Mouse (Mus musculus): Measurements from ENCODE around the gene Ccdc57. TPM values are rescaled to one million over a fixed set of nuclear protein-coding genes. Genes with fewer than 3 reads are reported as not detected.
"Not testable (repeated sequence)": the region's sequence is repeated elsewhere in the genome, so short reads cannot be mapped to it uniquely, and the experiment has no call there.

Ccdc57 gene
- polyA plus RNA-seq, 1 experiment from 2014 or later, result 4.5 TPM

DNA sequence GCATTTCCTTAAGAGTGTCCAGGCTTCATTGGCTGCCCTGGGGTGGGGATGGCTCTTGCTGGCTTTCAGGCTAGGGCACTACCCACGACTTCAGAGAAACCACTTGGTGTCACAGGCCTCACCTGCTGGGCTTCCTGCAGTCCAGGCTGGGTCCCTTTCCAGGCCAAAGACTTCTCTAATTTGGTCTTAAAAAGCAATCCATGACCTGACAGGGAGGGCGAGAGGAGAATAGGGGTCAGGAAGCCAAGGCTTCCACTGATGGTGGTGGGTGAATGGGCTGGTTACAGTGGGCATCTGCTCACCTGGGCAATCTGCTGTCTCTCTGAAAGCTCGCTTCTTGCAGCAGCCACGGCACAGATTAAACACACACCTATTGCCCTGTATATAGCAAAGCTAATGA is 143.3 kb downstream of the Ccdc57 start:
- no peak overlapping the region for H3K4me2 ChIP-seq (ENCODE audit: low read depth, low read length)
- H3K4me3 ChIP-seq (ENCODE audit: low read depth, low read length), result no peak overlapping the region
- ATAC-seq (replicated peaks; ENCODE audit: insufficient number of reproducible peaks, low FRiP score, low TSS enrichment, low read depth) (no peak), DNase-seq (ENCODE audit: low spot score) (no peak)
- peaks cover 20% of the 10 kb centered on the region for H3K36me3 ChIP-seq (replicated peaks; ENCODE audit: control insufficient read depth, insufficient read depth, low read depth, low read length)
- peaks cover 6% of the 10 kb centered on the region; the same call in 1 of the 2 replicates for H3K4me1 ChIP-seq (ENCODE audit: control insufficient read depth, insufficient read depth, low read length)
- no peak overlapping the region for H3K9ac ChIP-seq (replicated peaks; ENCODE audit: low read length)
- no peaks in the 10 kb centered on the region for H3K27me3 ChIP-seq (ENCODE audit: control insufficient read depth, insufficient read depth, low read length)
- 81% methylated on average over 4 of the region's 4 CpGs for WGBS
- H3K27ac ChIP-seq (replicated peaks; ENCODE audit: low read depth, low read length), result no peak overlapping the region
- no peaks in the 10 kb centered on the region for H3K9me3 ChIP-seq (replicated peaks; ENCODE audit: control insufficient read depth, low read length)

DNA sequence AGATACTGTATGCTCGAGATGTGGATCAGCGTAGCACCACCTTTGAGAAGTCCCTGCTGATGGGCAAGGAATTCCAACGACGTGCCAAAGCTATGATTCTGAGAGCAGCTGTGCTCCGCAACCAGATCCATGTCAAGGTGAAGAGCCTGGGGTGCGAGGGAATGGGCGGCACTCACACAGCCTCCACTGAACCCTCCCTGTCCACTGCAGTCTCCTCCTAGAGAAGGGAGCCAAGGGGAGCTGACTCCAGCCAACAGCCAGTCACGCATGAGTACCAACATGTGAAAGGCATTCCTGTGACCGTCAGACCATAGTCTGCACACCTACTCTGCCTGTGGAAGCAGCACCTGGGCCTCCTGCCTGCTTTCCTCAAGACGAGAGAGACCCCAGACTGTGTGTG is 144.2 kb downstream of the Ccdc57 start:
- H3K4me3 ChIP-seq (ENCODE audit: low read depth, low read length); H3K27ac ChIP-seq (replicated peaks; ENCODE audit: low read depth, low read length); H3K4me1 ChIP-seq (ENCODE audit: control insufficient read depth, insufficient read depth, low read length); H3K9me3 ChIP-seq (replicated peaks; ENCODE audit: control insufficient read depth, low read length); H3K4me2 ChIP-seq (ENCODE audit: low read depth, low read length); ATAC-seq (replicated peaks; ENCODE audit: insufficient number of reproducible peaks, low FRiP score, low TSS enrichment, low read depth); DNase-seq (ENCODE audit: low spot score); H3K9ac ChIP-seq (replicated peaks; ENCODE audit: low read length); H3K27me3 ChIP-seq (ENCODE audit: control insufficient read depth, insufficient read depth, low read length): not testable (repeated sequence)
- H3K36me3 ChIP-seq (replicated peaks; ENCODE audit: control insufficient read depth, insufficient read depth, low read depth, low read length), result peaks cover 20% of the 10 kb centered on the region
- WGBS, result 89% methylated on average over 9 of the region's 10 CpGs

- Histone ChIP-seq H3K36me3 (replicated peaks; ENCODE audit: control insufficient read depth, insufficient read depth, low read depth, low read length) (peaks cover 13% of the 10 kb centered on the region), H3K4me1 (ENCODE audit: control insufficient read depth, insufficient read depth, low read length) (peaks cover 9% of the 10 kb centered on the region)
- WGBS, result 36% methylated on average over 9 of the region's 9 CpGs
Measured at GRCm38 (mm10) chr11:120785145-120785544, 147.5 kb downstream of the Ccdc57 start.

GRCm38 (mm10) chr11:120784064-120784791 is 148.4 kb downstream of the Ccdc57 start, which contains the start of the genes Rfng and Gps1:
Gene Rfng (minus strand): TSS chr11:120784207.
Gene Gps1 (plus strand): TSS chr11:120784272.
- ATAC-seq (replicated peaks; ENCODE audit: insufficient number of reproducible peaks, low FRiP score, low TSS enrichment, low read depth), result peak; percentile 79
- H3K36me3 ChIP-seq (replicated peaks; ENCODE audit: control insufficient read depth, insufficient read depth, low read depth, low read length), result peaks cover 5% of the 10 kb centered on the region
- peaks cover 9% of the 10 kb centered on the region for H3K4me1 ChIP-seq (ENCODE audit: control insufficient read depth, insufficient read depth, low read length)
- no peaks in the 10 kb centered on the region for H3K27me3 ChIP-seq (ENCODE audit: control insufficient read depth, insufficient read depth, low read length)
- peak within 1 kb of the TSS; percentile 93 for H3K4me2 ChIP-seq (ENCODE audit: low read depth, low read length)
- DNase-seq (ENCODE audit: low spot score), result peak; percentile 84
- peak within 1 kb of the TSS; percentile 91 for H3K9ac ChIP-seq (replicated peaks; ENCODE audit: low read length)
- H3K27ac ChIP-seq (replicated peaks; ENCODE audit: low read depth, low read length), result peak within 1 kb of the TSS; percentile 62
- under 1% methylated on average over 90 of the region's 107 CpGs for WGBS
- no peaks in the 10 kb centered on the region for H3K9me3 ChIP-seq (replicated peaks; ENCODE audit: control insufficient read depth, low read length)
- H3K4me3 ChIP-seq (ENCODE audit: low read depth, low read length), result peak within 1 kb of the TSS; percentile 97

More at GRCm38 (mm10) chr11:120785145-120785544, 147.5 kb downstream of the Ccdc57 start:
- Histone ChIP-seq H3K9me3 (replicated peaks; ENCODE audit: control insufficient read depth, low read length) (no peaks in the 10 kb centered on the region), H3K4me3 (ENCODE audit: low read depth, low read length) (peak overlapping the region; percentile 97), H3K27ac (replicated peaks; ENCODE audit: low read depth, low read length) (peak overlapping the region; percentile 62; the same call in 1 of the 2 replicates), H3K27me3 (ENCODE audit: control insufficient read depth, insufficient read depth, low read length) (no peaks in the 10 kb centered on the region), H3K4me2 (ENCODE audit: low read depth, low read length) (peak overlapping the region; percentile 93), H3K9ac (replicated peaks; ENCODE audit: low read length) (peak overlapping the region; percentile 91)
- ATAC-seq (replicated peaks; ENCODE audit: insufficient number of reproducible peaks, low FRiP score, low TSS enrichment, low read depth) (no peak), DNase-seq (ENCODE audit: low spot score) (no peak)

GRCm38 (mm10) chr11:120783426-120784063 is 149.1 kb downstream of the Ccdc57 start:
- H3K36me3 ChIP-seq (replicated peaks; ENCODE audit: control insufficient read depth, insufficient read depth, low read depth, low read length), result peaks cover 2% of the 10 kb centered on the region; the same call in 1 of the 2 replicates
- H3K27ac ChIP-seq (replicated peaks; ENCODE audit: low read depth, low read length), result peak overlapping the region; percentile 62; the same call in 1 of the 2 replicates
- peak overlapping the region; percentile 97 for H3K4me3 ChIP-seq (ENCODE audit: low read depth, low read length)
- ATAC-seq (replicated peaks; ENCODE audit: insufficient number of reproducible peaks, low FRiP score, low TSS enrichment, low read depth) (no peak; the same call in 1 of the 2 replicates), DNase-seq (ENCODE audit: low spot score) (no peak)
- peaks cover 9% of the 10 kb centered on the region for H3K4me1 ChIP-seq (ENCODE audit: control insufficient read depth, insufficient read depth, low read length)
- no peaks in the 10 kb centered on the region for H3K27me3 ChIP-seq (ENCODE audit: control insufficient read depth, insufficient read depth, low read length)
- peak overlapping the region; percentile 68 for H3K4me2 ChIP-seq (ENCODE audit: low read depth, low read length)
- 2% methylated on average over 42 of the region's 42 CpGs for WGBS
- peak overlapping the region; percentile 91 for H3K9ac ChIP-seq (replicated peaks; ENCODE audit: low read length)
- no peaks in the 10 kb centered on the region for H3K9me3 ChIP-seq (replicated peaks; ENCODE audit: control insufficient read depth, low read length)

DNA sequence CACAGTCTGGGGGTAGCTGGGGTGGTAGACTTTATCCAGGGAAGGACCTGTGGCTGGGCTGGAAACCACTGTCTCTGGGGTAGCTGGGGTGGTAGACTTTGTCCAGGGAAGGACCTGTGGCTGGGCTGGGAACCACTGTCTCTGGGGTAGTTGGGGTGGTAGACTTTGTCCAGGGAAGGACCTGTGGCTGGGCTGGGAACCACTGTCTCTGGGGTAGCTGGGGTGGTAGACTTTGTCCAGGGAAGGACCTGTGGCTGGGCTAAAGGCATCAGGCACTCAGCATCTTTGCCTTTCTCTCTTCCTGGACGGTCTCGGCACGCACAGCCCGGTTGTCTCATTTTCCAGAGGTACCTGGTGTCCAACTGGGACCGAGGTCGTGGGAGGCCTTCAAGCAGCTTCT is 151.3 kb downstream of the Ccdc57 start:
- H3K9ac ChIP-seq (replicated peaks; ENCODE audit: low read length); H3K4me3 ChIP-seq (ENCODE audit: low read depth, low read length); DNase-seq (ENCODE audit: low spot score); H3K36me3 ChIP-seq (replicated peaks; ENCODE audit: control insufficient read depth, insufficient read depth, low read depth, low read length); ATAC-seq (replicated peaks; ENCODE audit: insufficient number of reproducible peaks, low FRiP score, low TSS enrichment, low read depth); H3K4me2 ChIP-seq (ENCODE audit: low read depth, low read length); H3K9me3 ChIP-seq (replicated peaks; ENCODE audit: control insufficient read depth, low read length); H3K27ac ChIP-seq (replicated peaks; ENCODE audit: low read depth, low read length); H3K27me3 ChIP-seq (ENCODE audit: control insufficient read depth, insufficient read depth, low read length); H3K4me1 ChIP-seq (ENCODE audit: control insufficient read depth, insufficient read depth, low read length): not testable (repeated sequence)
- 92% methylated on average over 6 of the region's 6 CpGs for WGBS

DNA sequence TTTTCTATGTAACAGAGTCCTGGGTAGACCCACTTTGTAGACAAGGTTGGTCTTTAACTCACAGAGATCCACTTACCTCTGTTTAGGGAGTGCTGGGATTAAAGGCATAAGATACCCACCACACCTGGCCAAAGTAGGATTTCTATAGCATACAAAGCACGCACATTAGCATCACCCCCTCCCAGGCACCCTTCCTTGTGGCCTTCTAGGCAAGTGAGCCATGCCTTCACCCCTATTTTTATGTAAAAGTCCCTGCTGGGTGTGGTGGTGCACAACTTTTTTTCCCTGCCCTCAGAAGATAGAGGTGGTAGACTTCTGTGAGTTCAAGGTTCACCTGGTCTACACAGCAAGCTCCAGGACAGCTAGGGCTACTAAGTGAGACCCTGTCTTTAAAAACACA is 152.8 kb downstream of the Ccdc57 start:
- WGBS, result 93% methylated on average over 1 of the region's 1 CpGs
- no peak overlapping the region for H3K4me3 ChIP-seq (ENCODE audit: low read depth, low read length)

GRCm38 (mm10) chr11:120777123-120777522 is 155.5 kb downstream of the Ccdc57 start:
- H3K27ac ChIP-seq (replicated peaks; ENCODE audit: low read depth, low read length), result no peak overlapping the region
- no peak overlapping the region for H3K9ac ChIP-seq (replicated peaks; ENCODE audit: low read length)
- DNase-seq (ENCODE audit: low spot score), result no peak
- H3K36me3 ChIP-seq (replicated peaks; ENCODE audit: control insufficient read depth, insufficient read depth, low read depth, low read length), result no peaks in the 10 kb centered on the region
- H3K4me3 ChIP-seq (ENCODE audit: low read depth, low read length), result no peak overlapping the region
- WGBS, result 33% methylated on average over 6 of the region's 6 CpGs
- no peaks in the 10 kb centered on the region for H3K4me1 ChIP-seq (ENCODE audit: control insufficient read depth, insufficient read depth, low read length)
- no peak for ATAC-seq (replicated peaks; ENCODE audit: insufficient number of reproducible peaks, low FRiP score, low TSS enrichment, low read depth)
- H3K4me2 ChIP-seq (ENCODE audit: low read depth, low read length), result no peak overlapping the region
- no peaks in the 10 kb centered on the region for H3K27me3 ChIP-seq (ENCODE audit: control insufficient read depth, insufficient read depth, low read length)
- H3K9me3 ChIP-seq (replicated peaks; ENCODE audit: control insufficient read depth, low read length), result no peaks in the 10 kb centered on the region

More for the DNA sequence above, 152.8 kb downstream of the Ccdc57 start:
- ATAC-seq (replicated peaks; ENCODE audit: insufficient number of reproducible peaks, low FRiP score, low TSS enrichment, low read depth) (no peak), DNase-seq (ENCODE audit: low spot score) (no peak)
- H3K4me2 ChIP-seq (ENCODE audit: low read depth, low read length), result no peak overlapping the region
- no peaks in the 10 kb centered on the region for H3K27me3 ChIP-seq (ENCODE audit: control insufficient read depth, insufficient read depth, low read length)
- H3K36me3 ChIP-seq (replicated peaks; ENCODE audit: control insufficient read depth, insufficient read depth, low read depth, low read length), result no peaks in the 10 kb centered on the region
- peaks cover 3% of the 10 kb centered on the region; the same call in 1 of the 2 replicates for H3K4me1 ChIP-seq (ENCODE audit: control insufficient read depth, insufficient read depth, low read length)
- H3K27ac ChIP-seq (replicated peaks; ENCODE audit: low read depth, low read length), result no peak overlapping the region
- no peaks in the 10 kb centered on the region for H3K9me3 ChIP-seq (replicated peaks; ENCODE audit: control insufficient read depth, low read length)
- no peak overlapping the region for H3K9ac ChIP-seq (replicated peaks; ENCODE audit: low read length)
